Mouse (Mus musculus): Measurements from ENCODE around the gene Prkd2. TPM values are rescaled to one million over a fixed set of nuclear protein-coding genes. Genes with fewer than 3 reads are reported as not detected.

The Prkd2 gene
- polyA plus RNA-seq, 1 experiment = 6.5 TPM

GRCm38 (mm10) chr7:16817693-16818092 is 25.0 kb upstream of the Prkd2 start:
- Histone ChIP-seq H3K27ac (ENCODE audit: insufficient read depth, low read length) (peak overlapping the region; percentile 81), H3K4me1 (ENCODE audit: control insufficient read depth, insufficient read depth, low read length) (peaks cover 35% of the 10 kb centered on the region), H3K4me3 (replicated peaks; ENCODE audit: insufficient read depth, low read depth, low read length) (peak overlapping the region; percentile 90), H3K27me3 (ENCODE audit: control insufficient read depth, insufficient read depth, low read length) (no peaks in the 10 kb centered on the region)
- no peak for TF ChIP-seq POLR2A (IDR thresholded peaks at IDR 0.05; ENCODE audit: borderline replicate concordance, insufficient read depth, low read length)
- TF ChIP-seq CTCF (IDR thresholded peaks at IDR 0.05; ENCODE audit: borderline replicate concordance, insufficient read depth, low read depth, low read length) = no peak
- DNase-seq = peak; percentile 17 to 39
- 11% methylated on average over 3 of the region's 3 CpGs for WGBS

GRCm38 (mm10) chr7:16819794-16820193 is 22.9 kb upstream of the Prkd2 start:
- H3K4me3 ChIP-seq (replicated peaks; ENCODE audit: insufficient read depth, low read depth, low read length) = no peak overlapping the region
- H3K27me3 ChIP-seq (ENCODE audit: control insufficient read depth, insufficient read depth, low read length) = no peaks in the 10 kb centered on the region
- 33% methylated on average over 5 of the region's 5 CpGs for whole genome bisulfite sequencing
- no peak for TF ChIP-seq CTCF (IDR thresholded peaks at IDR 0.05; ENCODE audit: borderline replicate concordance, insufficient read depth, low read depth, low read length)
- no peak for TF ChIP-seq POLR2A (IDR thresholded peaks at IDR 0.05; ENCODE audit: borderline replicate concordance, insufficient read depth, low read length)
- DNase-seq = no peak
- H3K27ac ChIP-seq (ENCODE audit: insufficient read depth, low read length) = peak overlapping the region; percentile 32; the same call in 1 of the 2 replicates
- H3K4me1 ChIP-seq (ENCODE audit: control insufficient read depth, insufficient read depth, low read length) = peaks cover 49% of the 10 kb centered on the region

GRCm38 (mm10) chr7:16820271-16820763 is 22.4 kb upstream of the Prkd2 start:
- peaks cover 49% of the 10 kb centered on the region for H3K4me1 ChIP-seq (ENCODE audit: control insufficient read depth, insufficient read depth, low read length)
- peak overlapping the region; percentile 32; the same call in 1 of the 2 replicates for H3K27ac ChIP-seq (ENCODE audit: insufficient read depth, low read length)
- DNase-seq = peak in 1 of 2 experiments; percentile 25
- H3K27me3 ChIP-seq (ENCODE audit: control insufficient read depth, insufficient read depth, low read length) = no peaks in the 10 kb centered on the region
- 38% methylated on average over 5 of the region's 5 CpGs for WGBS
- TF ChIP-seq CTCF (IDR thresholded peaks at IDR 0.05; ENCODE audit: borderline replicate concordance, insufficient read depth, low read depth, low read length) (no peak), POLR2A (IDR thresholded peaks at IDR 0.05; ENCODE audit: borderline replicate concordance, insufficient read depth, low read length) (no peak)
- H3K4me3 ChIP-seq (replicated peaks; ENCODE audit: insufficient read depth, low read depth, low read length) = no peak overlapping the region

- WGBS = 22% methylated on average over 3 of the region's 3 CpGs
- no peaks in the 10 kb centered on the region for H3K27me3 ChIP-seq (ENCODE audit: control insufficient read depth, insufficient read depth, low read length)
- TF ChIP-seq POLR2A (IDR thresholded peaks at IDR 0.05; ENCODE audit: borderline replicate concordance, insufficient read depth, low read length) (no peak), CTCF (IDR thresholded peaks at IDR 0.05; ENCODE audit: borderline replicate concordance, insufficient read depth, low read depth, low read length) (no peak)
- peaks cover 56% of the 10 kb centered on the region for H3K4me1 ChIP-seq (ENCODE audit: control insufficient read depth, insufficient read depth, low read length)
- no peak overlapping the region for H3K4me3 ChIP-seq (replicated peaks; ENCODE audit: insufficient read depth, low read depth, low read length)
- DNase-seq = peak in 1 of 2 experiments; percentile 17
- peak overlapping the region; percentile 43; the same call in 1 of the 2 replicates for H3K27ac ChIP-seq (ENCODE audit: insufficient read depth, low read length)
Measured at GRCm38 (mm10) chr7:16821091-16821490, 21.6 kb upstream of the Prkd2 start.

- Histone ChIP-seq H3K27ac (ENCODE audit: insufficient read depth, low read length) (peak overlapping the region; percentile 42), H3K4me1 (ENCODE audit: control insufficient read depth, insufficient read depth, low read length) (peaks cover 59% of the 10 kb centered on the region)
Measured at GRCm38 (mm10) chr7:16821669-16822101, 21.0 kb upstream of the Prkd2 start.

GRCm38 (mm10) chr7:16823734-16824133 is 19.0 kb upstream of the Prkd2 start:
- peak; percentile 47 to 58 for DNase-seq
- Histone ChIP-seq H3K4me1 (ENCODE audit: control insufficient read depth, insufficient read depth, low read length) (peaks cover 65% of the 10 kb centered on the region), H3K27me3 (ENCODE audit: control insufficient read depth, insufficient read depth, low read length) (no peaks in the 10 kb centered on the region), H3K4me3 (replicated peaks; ENCODE audit: insufficient read depth, low read depth, low read length) (no peak overlapping the region), H3K27ac (ENCODE audit: insufficient read depth, low read length) (peak overlapping the region; percentile 52)
- TF ChIP-seq POLR2A (IDR thresholded peaks at IDR 0.05; ENCODE audit: borderline replicate concordance, insufficient read depth, low read length) (no peak), CTCF (IDR thresholded peaks at IDR 0.05; ENCODE audit: borderline replicate concordance, insufficient read depth, low read depth, low read length) (no peak)
- 14% methylated on average over 5 of the region's 5 CpGs for WGBS

More at GRCm38 (mm10) chr7:16821669-16822101, 21.0 kb upstream of the Prkd2 start:
- WGBS = 3% methylated on average over 4 of the region's 4 CpGs
- H3K27me3 ChIP-seq (ENCODE audit: control insufficient read depth, insufficient read depth, low read length) = no peaks in the 10 kb centered on the region
- no peak for TF ChIP-seq POLR2A (IDR thresholded peaks at IDR 0.05; ENCODE audit: borderline replicate concordance, insufficient read depth, low read length)
- no peak for TF ChIP-seq CTCF (IDR thresholded peaks at IDR 0.05; ENCODE audit: borderline replicate concordance, insufficient read depth, low read depth, low read length)
- peak; percentile 53 to 63 for DNase-seq
- H3K4me3 ChIP-seq (replicated peaks; ENCODE audit: insufficient read depth, low read depth, low read length) = no peak overlapping the region

GRCm38 (mm10) chr7:16825785-16826184 is 16.9 kb upstream of the Prkd2 start:
- 68% methylated on average over 10 of the region's 10 CpGs for WGBS
- Histone ChIP-seq H3K4me1 (ENCODE audit: control insufficient read depth, insufficient read depth, low read length) (peaks cover 50% of the 10 kb centered on the region), H3K27me3 (ENCODE audit: control insufficient read depth, insufficient read depth, low read length) (no peaks in the 10 kb centered on the region), H3K27ac (ENCODE audit: insufficient read depth, low read length) (no peak overlapping the region), H3K4me3 (replicated peaks; ENCODE audit: insufficient read depth, low read depth, low read length) (no peak overlapping the region)
- TF ChIP-seq CTCF (IDR thresholded peaks at IDR 0.05; ENCODE audit: borderline replicate concordance, insufficient read depth, low read depth, low read length) (peak; percentile 34; the same call in 1 of the 2 replicates), POLR2A (IDR thresholded peaks at IDR 0.05; ENCODE audit: borderline replicate concordance, insufficient read depth, low read length) (no peak)
- peak in 1 of 2 experiments; percentile 18 for DNase-seq

- DNase-seq = no peak
- Histone ChIP-seq H3K27me3 (ENCODE audit: control insufficient read depth, insufficient read depth, low read length) (no peaks in the 10 kb centered on the region), H3K4me3 (replicated peaks; ENCODE audit: insufficient read depth, low read depth, low read length) (no peak overlapping the region), H3K27ac (ENCODE audit: insufficient read depth, low read length) (no peak overlapping the region), H3K4me1 (ENCODE audit: control insufficient read depth, insufficient read depth, low read length) (peaks cover 46% of the 10 kb centered on the region)
- TF ChIP-seq POLR2A (IDR thresholded peaks at IDR 0.05; ENCODE audit: borderline replicate concordance, insufficient read depth, low read length) (no peak), CTCF (IDR thresholded peaks at IDR 0.05; ENCODE audit: borderline replicate concordance, insufficient read depth, low read depth, low read length) (no peak)
- WGBS = 65% methylated on average over 5 of the region's 5 CpGs
Measured at GRCm38 (mm10) chr7:16826571-16826970, 16.1 kb upstream of the Prkd2 start.

Data from cerebellum, adult 2 months (tissue).